Mouse (Mus musculus): ENCODE measurements around the gene Gucd1.

DNA sequence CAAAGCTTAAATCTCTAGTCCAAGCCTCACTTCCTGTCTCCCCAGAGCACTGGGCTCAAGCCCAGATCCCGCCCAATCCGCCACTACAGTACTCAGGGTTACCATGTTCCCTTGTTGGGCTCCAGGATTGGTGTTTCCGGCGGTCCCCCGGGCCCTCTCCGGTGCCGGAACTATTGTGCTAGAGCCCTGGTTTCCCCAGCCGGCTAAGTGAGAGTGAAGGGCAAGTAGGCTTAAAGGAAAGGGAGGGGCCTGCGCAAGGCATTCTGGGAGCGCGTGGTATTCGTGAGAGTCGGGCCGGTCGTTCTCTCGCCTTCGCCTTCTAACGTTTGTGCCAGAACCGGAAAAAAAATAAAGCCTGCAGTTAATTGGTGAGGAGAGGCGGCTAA is at the start of gene Gucd1:
- TF ChIP-seq CTCF (IDR thresholded peaks at IDR 0.05; ENCODE audit: low read depth), result no peak
- peak; percentile 74 for TF ChIP-seq EP300 (IDR thresholded peaks at IDR 0.05; ENCODE audit: low read depth)

Measured in heart, postnatal 0 days (tissue).